Mouse (Mus musculus): ENCODE data around the gene Gm39115.
"Not testable (repeated sequence)": the region's sequence is repeated elsewhere in the genome, so short reads cannot be mapped to it uniquely, and the experiment has no call there.

Gm39115 gene

DNA sequence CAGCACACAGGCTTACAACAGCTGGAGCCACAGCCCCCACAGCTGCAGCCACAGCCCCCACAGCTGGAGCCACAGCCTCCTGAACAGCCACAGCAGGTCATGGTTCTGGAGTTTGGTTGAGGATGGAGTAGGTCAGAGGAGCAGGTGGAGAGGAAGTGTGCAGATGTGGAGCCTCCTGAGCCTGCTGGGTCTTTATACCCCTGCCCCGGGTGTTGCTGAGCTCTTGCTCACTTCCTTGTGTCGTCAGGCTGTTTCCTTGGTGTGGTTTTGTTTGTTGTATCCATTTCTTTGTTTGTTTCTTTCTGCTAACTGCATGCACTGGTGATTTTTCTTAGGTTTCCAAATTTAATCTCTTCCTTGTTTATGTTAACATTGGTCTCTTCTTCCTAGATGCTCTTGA, at the start of gene Gm39115:
Gm39115 (minus strand) TSS at position 101 of the 400 bp plus-strand sequence.
- DNase-seq (ENCODE audit: low spot score): not testable (repeated sequence)

DNA sequence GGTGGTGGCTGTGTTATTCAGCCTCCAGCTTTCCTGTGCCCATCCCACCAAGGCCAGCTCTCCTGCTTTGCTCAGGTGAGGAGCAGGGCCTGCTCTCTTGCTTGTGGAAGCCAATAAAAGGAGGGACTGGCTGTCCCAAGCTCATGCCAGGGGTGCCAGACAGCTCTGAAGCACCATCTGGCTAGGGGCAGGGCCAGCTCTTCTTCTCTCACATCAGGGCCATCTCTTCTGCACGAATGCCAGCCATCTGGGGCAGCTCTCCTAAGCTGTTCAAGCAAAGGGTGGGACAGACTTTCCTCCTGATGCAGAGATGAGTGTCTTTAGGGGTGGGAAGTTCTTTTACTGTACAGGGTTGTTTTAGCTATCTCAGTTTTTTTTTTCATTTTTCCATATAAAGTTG, 45.2 kb upstream of the Gm39115 start:
- no peak for DNase-seq (ENCODE audit: low spot score)

DNA sequence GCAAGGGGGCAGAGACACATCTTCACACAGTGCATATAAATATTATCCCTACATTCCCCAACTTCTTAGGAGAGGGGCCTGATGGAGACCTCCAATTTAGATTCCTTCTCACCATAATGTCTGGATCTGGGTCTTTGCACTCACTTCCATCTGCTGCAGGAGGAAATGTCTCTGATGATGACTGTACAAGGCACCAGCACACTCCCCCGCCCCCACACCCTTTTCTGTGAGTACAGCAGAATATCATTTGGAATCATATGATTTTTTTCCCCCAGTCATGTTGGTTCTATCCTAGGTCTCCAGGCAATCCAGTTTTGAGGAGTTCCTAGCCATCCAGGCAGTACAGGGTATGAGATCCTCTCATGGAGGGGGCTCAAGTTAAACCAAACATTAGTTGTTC, 42.9 kb upstream of the Gm39115 start:
- no peak for DNase-seq (ENCODE audit: low spot score)

DNA sequence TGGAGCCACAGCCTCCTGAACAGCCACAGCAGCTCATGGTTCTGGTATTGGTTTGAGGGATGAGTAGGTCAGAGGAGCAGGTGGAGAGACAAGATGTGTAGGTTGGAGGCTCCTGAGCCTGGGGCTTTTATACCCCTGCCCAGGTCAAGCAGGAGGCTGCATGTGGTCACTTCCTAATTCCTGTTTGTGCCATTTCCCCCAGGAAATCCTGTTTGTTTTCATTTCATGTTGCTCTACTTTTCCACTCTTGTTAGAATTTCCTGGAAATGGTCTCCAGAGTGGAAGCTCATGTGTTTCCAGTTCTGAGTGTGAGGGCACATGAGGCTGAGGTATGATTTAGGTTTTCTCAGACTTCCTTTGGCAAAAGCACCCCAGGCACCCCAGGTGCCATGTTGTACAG, 40.1 kb upstream of the Gm39115 start, which contains the start of gene Krtap5-2:
Krtap5-2 (minus strand) TSS at position 101 of the 400 bp plus-strand sequence.
- DNase-seq (ENCODE audit: low spot score): not testable (repeated sequence)

DNA sequence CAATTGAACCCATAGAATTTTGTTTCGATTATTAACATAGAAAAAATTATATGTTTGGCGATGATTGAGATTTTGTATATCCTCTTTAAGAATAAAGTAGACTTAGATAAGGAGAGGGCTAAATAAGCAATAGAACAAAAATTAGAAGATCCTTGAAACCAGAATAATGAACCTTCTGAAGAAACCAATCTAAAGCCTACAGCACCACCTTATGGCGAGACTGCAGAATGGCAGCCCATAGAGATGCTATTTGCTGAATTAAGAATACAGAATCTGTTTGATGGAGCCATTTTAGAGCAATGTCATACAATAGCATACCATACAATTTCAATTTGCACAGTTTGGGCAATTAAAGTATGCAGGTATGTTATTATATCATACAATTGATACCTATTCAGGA, 34.0 kb upstream of the Gm39115 start:
- DNase-seq (ENCODE audit: low spot score): peak; percentile 29

DNA sequence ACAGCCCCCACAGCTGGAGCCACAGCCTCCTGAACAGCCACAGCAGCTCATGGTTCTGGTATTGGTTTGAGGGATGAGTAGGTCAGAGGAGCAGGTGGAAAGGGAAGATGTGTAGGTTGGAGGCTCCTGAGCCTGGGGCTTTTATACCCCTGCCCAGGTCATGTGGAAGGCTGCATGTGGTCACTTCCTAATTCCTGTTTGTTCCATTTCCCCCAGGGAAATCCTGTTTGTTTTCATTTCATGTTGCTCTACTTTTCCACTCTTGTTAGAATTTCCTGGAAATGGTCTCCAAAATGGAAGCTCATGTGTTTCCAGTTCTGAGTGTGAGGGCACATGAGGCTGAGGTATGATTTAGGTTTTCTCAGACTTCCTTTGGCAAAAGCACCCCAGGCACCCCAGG, 29.8 kb upstream of the Gm39115 start, which contains the start of gene Gm4553:
Gm4553 (minus strand) TSS at position 101 of the 400 bp plus-strand sequence.
- DNase-seq (ENCODE audit: low spot score): not testable (repeated sequence)

DNA sequence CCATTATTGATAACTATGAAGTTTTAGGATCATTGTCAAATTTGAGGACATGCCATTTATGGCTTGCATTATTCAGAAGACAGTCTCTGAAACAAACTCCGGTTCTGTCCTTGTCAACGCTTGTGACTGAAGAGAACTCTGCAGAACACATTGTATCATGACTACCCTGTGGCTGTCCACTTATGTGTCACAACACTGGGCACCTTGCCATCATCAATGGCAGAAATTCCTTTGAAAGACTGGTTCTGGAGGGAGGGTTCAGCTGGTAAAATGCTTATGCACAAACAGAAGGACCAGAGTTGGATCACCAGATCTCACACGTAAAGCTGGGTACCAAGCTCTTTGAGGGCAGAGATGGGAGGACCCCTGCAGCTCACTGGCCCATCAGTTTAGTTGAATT, 23.5 kb upstream of the Gm39115 start:
- DNase-seq (ENCODE audit: low spot score): no peak

DNA sequence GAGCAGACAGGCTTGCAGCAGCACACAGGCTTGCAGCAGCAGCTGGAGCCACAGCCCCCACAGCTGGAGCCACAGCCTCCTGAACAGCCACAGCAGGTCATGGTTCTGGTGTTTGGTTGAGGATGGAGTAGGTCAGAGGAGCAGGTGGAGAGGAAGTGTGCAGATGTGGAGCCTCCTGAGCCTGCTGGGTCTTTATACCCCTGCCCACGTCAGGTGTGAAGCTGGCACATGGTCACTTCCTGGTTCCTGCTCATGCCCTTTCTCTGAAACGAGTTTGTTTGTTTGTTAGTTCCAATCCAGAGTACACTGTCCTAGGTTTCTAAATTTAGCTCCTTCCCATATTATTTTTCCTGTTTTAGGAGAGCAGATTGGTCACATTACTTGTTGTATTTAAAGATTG, 21.2 kb upstream of the Gm39115 start, which contains the start of gene Gm29735:
Gm29735 (minus strand) TSS at position 101 of the 400 bp plus-strand sequence.
- not testable (repeated sequence) for DNase-seq (ENCODE audit: low spot score)

DNA sequence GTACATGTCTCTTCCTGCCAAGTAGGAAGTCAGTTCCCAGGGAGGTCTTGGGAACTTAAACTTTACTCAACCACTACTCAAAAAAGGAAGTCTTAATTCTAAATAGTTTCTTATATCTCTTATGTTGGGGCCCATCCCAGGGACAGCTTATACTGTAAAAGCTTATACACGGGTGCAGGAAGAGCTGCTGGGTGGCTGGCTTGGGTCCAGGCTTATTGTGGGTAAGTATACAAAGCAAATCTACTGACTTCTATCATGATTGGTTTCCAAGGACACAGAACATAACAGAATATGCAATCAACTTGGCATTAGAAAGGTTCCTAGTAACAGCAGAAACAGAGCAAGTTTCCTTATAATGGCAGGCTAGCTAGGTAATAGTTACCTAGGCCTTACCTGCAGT, 19.5 kb upstream of the Gm39115 start:
- no peak for DNase-seq (ENCODE audit: low spot score)

DNA sequence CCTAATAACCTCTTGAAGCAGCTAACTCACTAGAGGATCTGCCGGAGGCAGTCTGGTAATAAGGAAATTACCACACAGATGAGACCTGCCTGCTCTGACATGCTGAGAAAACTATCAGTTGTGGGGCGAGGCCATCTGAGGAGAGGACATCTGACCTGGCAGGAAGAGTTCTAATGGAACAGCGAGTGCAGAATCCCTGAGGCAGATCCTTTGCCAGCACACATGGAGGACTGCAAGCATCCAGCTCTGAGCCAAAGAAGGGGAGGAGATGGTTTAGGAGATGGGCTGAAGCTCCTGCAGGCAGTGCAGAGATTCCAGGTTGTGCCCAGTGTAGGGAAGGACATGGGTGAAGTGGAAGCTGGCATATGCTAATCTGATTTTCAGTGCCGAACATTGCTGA, 16.4 kb upstream of the Gm39115 start:
- no peak for DNase-seq (ENCODE audit: low spot score)

DNA sequence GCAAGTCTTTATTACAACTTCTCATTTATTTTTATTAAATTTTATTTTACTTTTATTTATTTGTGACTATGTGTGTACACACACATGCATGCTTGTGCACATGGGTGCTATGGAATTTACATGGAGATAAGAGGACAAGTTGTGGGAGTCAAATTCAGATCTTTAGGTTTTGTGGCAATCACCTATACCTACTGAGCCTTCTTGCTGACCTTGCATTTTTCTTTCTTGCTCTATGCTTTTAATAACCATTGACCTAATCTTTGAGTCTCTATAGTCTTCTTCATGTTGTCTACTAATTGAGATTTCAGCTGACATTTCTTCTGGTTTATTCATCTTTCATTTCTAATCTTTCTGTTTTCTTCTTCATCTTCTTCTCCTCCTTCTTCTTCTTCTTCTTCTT, 12.8 kb upstream of the Gm39115 start:
- DNase-seq (ENCODE audit: low spot score): no peak

DNA sequence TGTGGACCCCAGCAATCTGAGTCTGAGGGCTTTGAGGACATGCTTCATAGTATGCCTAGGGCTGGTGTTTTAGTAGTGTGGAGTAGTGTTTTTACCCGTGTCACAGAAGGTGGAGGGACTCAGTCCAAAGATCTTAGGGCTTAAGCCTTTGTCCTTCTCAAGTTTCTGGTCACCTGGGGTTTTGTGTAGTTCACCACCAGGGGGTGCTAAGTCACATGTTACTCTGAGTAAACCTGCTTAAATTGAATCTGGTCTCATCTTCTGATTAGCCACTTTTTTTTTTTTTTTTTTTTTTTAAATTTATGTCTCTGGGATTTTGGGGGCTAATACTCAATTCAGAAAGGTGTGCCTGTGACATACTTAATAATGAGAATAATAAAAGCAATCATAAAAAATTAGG, 10.2 kb upstream of the Gm39115 start:
- DNase-seq (ENCODE audit: low spot score): peak; percentile 30

DNA sequence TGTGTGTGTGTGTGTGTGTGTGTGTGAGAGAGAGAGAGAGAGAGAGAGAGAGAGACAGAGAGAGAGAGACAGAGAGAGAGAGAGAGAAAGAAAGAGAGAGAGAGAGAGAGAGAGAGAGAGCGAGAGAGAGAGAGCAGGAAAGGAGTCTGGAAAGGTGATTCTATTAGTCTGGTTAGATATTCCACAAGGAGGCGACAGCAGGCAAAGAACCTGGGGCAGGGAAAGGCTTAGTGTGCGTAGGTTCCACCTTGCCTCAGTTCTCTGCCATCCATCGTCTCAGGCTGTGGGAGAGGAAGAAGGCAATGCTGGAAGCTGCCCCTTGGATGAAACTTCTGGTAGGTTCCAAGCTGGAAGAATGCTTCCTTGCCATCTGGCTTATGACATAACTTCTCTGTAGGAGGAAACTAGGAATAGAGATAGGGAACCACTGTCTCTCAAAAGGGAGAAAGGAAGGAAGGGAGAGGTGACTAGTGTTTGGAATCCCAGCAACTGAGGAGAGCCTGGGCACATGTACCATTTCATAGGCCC, 9.6 kb upstream of the Gm39115 start:
- no peak for DNase-seq (ENCODE audit: low spot score)

DNA sequence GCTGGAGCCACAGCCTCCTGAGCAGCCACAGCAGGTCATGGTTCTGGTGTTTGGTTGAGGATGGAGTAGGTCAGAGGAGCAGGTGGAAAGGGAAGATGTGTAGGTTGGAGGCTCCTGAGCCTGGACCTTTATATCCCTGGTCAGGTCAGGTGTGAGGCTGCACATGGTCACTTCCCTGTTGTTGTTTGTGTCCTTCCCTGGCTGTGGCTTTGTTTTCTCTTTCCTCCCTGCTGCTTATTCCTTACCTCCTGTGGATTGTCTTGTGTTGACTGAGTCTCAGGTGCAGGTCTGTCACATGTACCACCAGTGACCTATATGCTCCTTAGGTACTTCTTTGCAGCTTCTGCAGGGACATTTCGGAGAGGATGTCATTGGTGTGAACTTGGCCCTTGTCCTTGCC, 8.7 kb upstream of the Gm39115 start, which contains the start of gene Gm45337:
Gm45337 (minus strand) TSS at position 101 of the 400 bp plus-strand sequence.
- no peak for DNase-seq (ENCODE audit: low spot score)

DNA sequence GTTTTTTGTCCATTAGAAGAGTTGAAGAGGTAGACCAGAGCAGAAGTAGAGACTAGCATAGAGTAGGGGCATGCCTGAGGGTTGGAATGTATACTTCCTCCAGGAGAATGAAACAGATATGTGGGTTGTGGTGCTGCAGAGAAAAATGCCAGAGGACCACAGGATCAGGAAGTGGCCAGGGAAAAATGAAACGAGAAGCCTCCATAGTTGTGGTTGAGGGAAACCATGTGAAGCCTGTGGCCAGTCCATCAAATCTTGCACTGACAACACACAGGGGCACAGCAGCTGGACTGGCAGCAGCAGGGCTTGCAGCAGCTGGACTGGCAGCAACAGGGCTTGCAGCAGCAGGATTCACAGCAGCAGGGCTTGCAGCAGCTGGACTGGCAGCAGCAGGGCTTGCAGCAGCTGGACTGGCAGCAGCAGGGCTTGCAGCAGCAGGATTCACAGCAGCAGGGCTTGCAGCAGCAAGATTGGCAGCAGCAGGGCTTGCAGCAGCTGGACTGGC, 7.7 kb upstream of the Gm39115 start:
- not testable (repeated sequence) for DNase-seq (ENCODE audit: low spot score)

DNA sequence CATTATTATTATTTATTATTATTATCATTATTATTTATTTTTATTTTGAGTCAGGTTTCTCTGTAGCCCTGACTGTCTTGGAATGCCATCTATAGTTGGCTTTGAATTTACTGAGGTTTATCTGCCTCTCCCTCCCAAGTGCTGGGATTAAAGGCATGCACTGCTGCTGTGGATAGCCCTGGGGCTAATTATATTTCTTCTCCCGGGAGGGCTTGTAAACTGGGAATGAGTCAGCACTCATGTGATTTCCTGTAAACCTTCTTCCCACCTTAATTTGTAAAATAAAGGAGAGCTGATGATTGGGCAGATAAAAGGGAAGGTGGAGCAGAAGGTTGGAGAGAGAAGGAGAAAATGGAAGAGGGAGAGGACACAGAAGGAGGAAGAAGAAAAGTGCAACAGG, 4.9 kb upstream of the Gm39115 start:
- no peak for DNase-seq (ENCODE audit: low spot score)

DNA sequence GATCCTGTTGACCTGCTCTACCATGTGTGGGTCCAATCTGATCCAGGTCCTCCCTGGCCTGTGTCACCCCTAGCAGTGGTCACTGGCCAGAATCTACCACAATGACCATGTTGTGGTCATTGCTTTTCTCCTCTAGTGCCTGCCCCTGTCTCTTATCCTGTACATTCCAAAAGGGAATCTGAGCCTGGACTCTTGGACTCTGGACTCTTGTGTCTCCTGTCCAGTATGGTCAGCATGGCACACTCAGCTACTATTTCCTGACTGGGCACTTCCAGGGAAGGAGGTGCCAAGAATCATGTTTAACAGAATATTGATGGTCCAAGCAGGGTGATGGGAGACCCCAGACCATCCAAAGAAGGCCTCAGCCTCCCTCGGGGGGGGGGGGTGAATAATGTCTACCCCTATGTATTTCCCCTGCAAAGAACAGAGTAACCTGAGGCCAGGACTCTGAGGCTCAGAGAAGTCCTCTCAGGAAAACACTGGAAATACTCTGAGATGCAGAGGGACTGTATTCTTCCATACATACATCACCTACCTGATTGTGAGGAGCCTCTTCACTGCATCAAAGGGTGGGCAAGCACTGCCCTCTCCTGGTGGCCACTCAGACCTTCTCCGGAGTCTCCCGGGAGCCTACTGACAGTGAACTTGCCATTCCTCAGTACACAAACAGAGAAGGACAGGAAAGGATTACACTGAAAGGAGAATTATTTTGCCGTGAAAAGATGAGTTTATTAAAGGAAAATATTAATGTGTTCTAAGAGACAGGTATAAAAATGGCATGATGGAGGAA, 1.4 kb downstream of the Gm39115 start:
- DNase-seq (ENCODE audit: low spot score): no peak

DNA sequence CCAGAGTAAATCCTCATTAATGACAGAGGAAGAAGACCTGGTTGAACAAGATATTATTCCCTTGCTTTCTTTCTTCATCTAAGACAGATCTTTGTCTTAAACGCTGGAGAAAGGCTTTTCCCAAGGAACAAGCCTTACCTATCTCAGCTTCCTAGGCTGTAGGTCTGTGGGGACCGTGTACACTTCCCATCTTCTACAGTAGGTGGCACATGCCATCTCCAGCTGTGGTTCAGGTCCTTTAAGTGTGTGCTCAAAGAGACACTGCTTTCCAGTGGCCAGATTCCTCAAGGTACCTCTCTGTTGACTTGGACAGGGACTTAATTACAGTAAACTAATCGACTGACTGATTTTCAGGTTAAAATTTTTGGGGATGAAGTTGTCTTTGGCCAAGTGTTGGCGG, 7.0 kb downstream of the Gm39115 start:
- DNase-seq (ENCODE audit: low spot score): no peak

DNA sequence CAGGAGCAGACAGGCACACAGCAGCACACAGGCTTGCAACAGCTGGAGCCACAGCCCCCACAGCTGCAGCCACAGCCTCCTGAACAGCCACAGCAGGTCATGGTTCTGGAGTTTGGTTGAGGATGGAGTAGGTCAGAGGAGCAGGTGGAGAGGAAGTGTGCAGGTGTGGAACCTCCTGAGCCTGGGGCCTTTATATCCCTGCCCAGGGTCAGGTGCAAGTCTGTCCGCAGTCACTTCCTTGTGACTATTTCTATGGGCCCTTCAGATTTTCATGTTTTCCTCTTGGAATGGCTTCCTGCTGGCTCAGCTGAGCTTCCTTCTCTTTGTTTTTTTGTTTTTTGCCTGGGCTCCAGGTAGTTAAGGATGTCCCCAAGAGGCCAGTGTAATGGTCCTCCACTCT, 15.2 kb downstream of the Gm39115 start, which contains the start of gene Gm45618:
Gm45618 (minus strand) TSS at position 101 of the 400 bp plus-strand sequence.
- DNase-seq (ENCODE audit: low spot score): not testable (repeated sequence)

DNA sequence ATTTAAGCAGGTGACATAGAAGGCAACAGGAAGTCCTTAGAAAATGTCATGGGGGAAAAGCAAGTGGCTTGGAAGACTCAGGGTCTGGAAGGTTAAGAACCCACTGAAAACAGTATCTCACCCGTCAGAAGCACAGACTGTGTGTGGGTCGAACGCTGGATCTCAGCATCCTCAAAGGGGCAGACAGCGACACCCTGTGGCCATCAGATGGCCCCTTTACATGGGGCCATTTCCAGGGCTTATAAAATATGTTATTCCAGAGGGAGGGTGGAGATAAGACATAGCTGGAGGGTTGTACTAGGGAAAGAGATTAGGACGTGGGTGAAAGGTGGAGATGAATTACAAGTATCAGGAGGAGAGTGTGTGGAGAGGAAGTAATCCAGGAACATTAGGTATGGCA, 16.2 kb downstream of the Gm39115 start:
- DNase-seq (ENCODE audit: low spot score): no peak

DNA sequence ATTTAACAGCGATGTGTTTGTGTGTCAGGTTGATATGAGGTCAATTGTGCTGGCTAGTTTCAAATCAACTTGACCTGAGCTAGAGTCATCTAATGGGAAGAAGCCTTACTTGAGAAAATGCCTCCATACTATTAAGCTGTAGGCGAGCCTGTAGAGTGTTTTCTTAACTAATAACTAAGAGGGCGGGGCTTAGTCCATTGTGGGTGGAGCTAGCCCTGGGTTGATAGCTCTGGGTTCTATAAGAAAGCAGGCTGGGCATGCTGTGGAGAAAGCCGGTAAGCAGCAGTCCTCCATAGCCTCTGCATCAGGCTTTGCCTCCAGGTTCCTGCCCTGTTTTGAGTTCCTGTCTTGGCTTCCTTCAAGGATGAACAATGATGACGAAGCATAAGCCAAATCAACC, 31.1 kb downstream of the Gm39115 start:
- DNase-seq (ENCODE audit: low spot score): no peak

DNA sequence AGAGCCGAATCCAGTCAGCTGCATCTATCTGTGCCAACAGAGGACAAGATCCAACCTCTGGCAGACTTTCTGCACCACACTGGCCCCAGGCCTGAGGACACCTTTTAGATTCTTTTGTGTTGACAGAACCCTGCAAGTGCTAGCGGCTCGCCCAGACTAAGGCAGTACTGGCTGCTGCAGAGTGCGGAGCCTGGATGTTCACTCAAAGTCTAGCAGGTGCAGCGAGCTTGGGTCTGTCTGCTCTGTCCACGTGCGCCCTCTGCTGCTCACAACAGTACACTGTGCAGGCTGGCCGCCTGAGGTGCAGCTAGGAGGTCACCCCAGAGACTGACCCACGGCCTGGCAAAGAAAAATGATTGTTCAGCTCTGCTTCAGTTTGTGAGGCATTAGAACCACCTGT, 38.1 kb downstream of the Gm39115 start:
- peak; percentile 76 for DNase-seq (ENCODE audit: low spot score)

DNA sequence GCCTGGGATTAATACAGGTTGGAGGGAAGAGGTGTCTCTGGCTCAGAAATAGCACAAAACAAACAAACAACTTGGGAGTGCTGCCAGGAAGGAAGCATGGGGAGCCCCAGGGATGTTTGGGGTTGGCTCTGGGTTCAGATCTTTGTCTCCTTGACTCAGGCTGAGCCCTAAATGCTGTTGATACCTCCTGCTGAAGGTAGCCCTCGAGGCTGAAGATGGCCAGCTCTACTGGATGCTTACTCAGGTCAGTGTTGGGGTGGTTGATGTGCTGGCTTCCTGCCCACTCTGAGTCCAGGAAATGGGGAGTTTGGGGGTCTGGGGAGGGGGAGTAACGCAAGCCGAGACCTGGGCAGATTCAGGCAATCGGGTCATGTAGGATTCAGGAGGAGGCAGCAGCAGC, 39.1 kb downstream of the Gm39115 start:
- DNase-seq (ENCODE audit: low spot score): no peak

All from c-Kit-positive CD71-positive TER-119-positive erythroid progenitor cells, embryonic 14.5 days (primary cell).